ENCODE assay signal across 16 mouse cellular contexts in genomic region chr16:30784261-30784660, GRCm38 (mm10).
"Had no signal": no experiment of that assay in that cellular context is flagged by ENCODE, and none has a peak within 500 bp of the region (broad histone marks: within the 10 kb centered on the region; RNA-seq: fewer than 3 reads in every experiment).

No protein-coding gene starts in this region.

- H3K27me3 ChIP-seq: neural tube, embryonic 15.5 days; stomach, embryonic 15.5 days had no signal

- DNase-seq: retina, postnatal 1 day; right cerebral cortex, adult 18-20 months; right cerebral cortex, postnatal 14 days; right cerebral cortex, postnatal 25 days; right cerebral cortex, postnatal 4 days; spleen, adult 18-20 months; thymus, adult 18-20 months; thymus, adult 2 months; thymus, postnatal 14 days; thymus, postnatal 25 days; thymus, postnatal 36 days; thymus, postnatal 4 days had no signal

- H3K27ac ChIP-seq: neural tube, embryonic 13.5 days; neural tube, embryonic 15.5 days; stomach, embryonic 15.5 days; stomach, postnatal 0 days had no signal

- H3K9me3 ChIP-seq: neural tube, embryonic 13.5 days; neural tube, embryonic 15.5 days; stomach, embryonic 15.5 days had no signal

- H3K4me3 ChIP-seq: neural tube, embryonic 13.5 days; neural tube, embryonic 15.5 days; stomach, embryonic 15.5 days had no signal

- H3K36me3 ChIP-seq: neural tube, embryonic 13.5 days; neural tube, embryonic 15.5 days; stomach, embryonic 15.5 days had no signal
